Mouse (Mus musculus) liver, embryonic 14.5 days (tissue): Measurements from ENCODE around the gene Cfap97. TPM values are rescaled to one million over a fixed set of nuclear protein-coding genes. Genes with fewer than 3 reads are reported as not detected.
A peak's percentile ranks its signal among the peaks of the same experiment; 100 is the strongest.

Experiments
- ATAC-seq: fragments of 200-750 bp; cut with Nextera tagmentation; 2 replicates; pipeline ENCODE4 v1.8.0; 2017; ENCODE audit warnings: moderate number of reproducible peaks, mild to moderate bottlenecking, moderate library complexity; ENCODE audit not compliant: insufficient read depth
- DNase-seq, 3 experiments: peaks; one replicate each; pipeline ENCODE4 v3.0.0-alpha.2; 2012 to 2013; ENCODE audit warnings: low read depth in 3 of 3, low spot score in 3 of 3
- H3K27ac ChIP-seq: fragments of 300-500 bp; sonication (generic); 2 replicates; pipeline ENCODE4 v1.5.1; 2014; ENCODE audit warnings: moderate library complexity, mild to moderate bottlenecking, control low read depth, inconsistent platforms
- H3K27me3 ChIP-seq: fragments of 300-500 bp; sonication (generic); 2 replicates; pipeline ENCODE4 v1.6.1; 2014; ENCODE audit warnings: mild to moderate bottlenecking, low read length, moderate library complexity; ENCODE audit not compliant: control insufficient read depth, insufficient read depth
- H3K36me3 ChIP-seq: fragments of 300-500 bp; sonication (generic); replicated peaks from 2 replicates; pipeline ENCODE4 v1.6.1; 2014; ENCODE audit warnings: low read depth; ENCODE audit not compliant: control insufficient read depth, insufficient read depth
- H3K4me1 ChIP-seq, 2 experiments: fragments of 200-500 bp in 1 of 2; fragments of 300-500 bp in 1 of 2; sonication (generic) in 1 of 2; replicated peaks; 2 replicates each; pipeline ENCODE4 v1.6.1; 2012 to 2014; ENCODE audit warnings: antibody characterized with exemption in 1 of 2, inconsistent platforms in 1 of 2, low read length in 1 of 2; ENCODE audit not compliant: control insufficient read depth in 2 of 2, insufficient read depth in 2 of 2
- H3K4me2 ChIP-seq: fragments of 300-500 bp; sonication (generic); 2 replicates; pipeline ENCODE4 v1.6.1; 2014; ENCODE audit warnings: low read depth, mild to moderate bottlenecking, control low read depth, moderate library complexity
- H3K4me3 ChIP-seq, 2 experiments: fragments of 200-500 bp in 1 of 2; fragments of 300-500 bp in 1 of 2; sonication (generic) in 1 of 2; 2 replicates each; pipeline ENCODE4 v1.5.1; 2012 to 2014; ENCODE audit warnings: low read depth in 2 of 2, low read length in 2 of 2, mild to moderate bottlenecking in 2 of 2, control low read depth in 1 of 2, inconsistent platforms in 1 of 2, moderate library complexity in 1 of 2; ENCODE audit not compliant: insufficient read depth in 1 of 2
- H3K9ac ChIP-seq: fragments of 300-500 bp; sonication (generic); replicated peaks from 2 replicates; pipeline ENCODE4 v1.6.1; 2014; ENCODE audit warnings: mild to moderate bottlenecking, control low read depth, moderate library complexity
- H3K9me3 ChIP-seq: fragments of 300-500 bp; sonication (generic); 2 replicates; pipeline ENCODE4 v1.6.1; 2016; ENCODE audit warnings: low read length, mixed read lengths; ENCODE audit not compliant: control insufficient read depth
- CTCF ChIP-seq: IDR thresholded peaks from 2 replicates; pipeline ENCODE4 v1.5.1; 2016; ENCODE audit warnings: antibody characterized with exemption, low read depth, control low read depth
- EP300 ChIP-seq: IDR thresholded peaks from 2 replicates; pipeline ENCODE4 v1.6.1; 2016; ENCODE audit warnings: antibody characterized with exemption, low read depth
- WGBS: fragments of 180-500 bp; shearing (Covaris S2); extraction: QIAGEN DNeasy Blood & Tissue Kit; methylation state at CpG from one replicate; pipeline ENCODE4 v1.1.7; 2014; ENCODE audit not compliant: insufficient replicate concordance; 5-methylcytosine and 5-hydroxymethylcytosine counted together
- polyA plus RNA-seq, 2 experiments: library from polyadenylated mRNA; depleted of rRNA in 1 of 2; stranded (reverse) in 1 of 2; unstranded in 1 of 2; fragments of >200 nt; fragmentation: Nextera tagmentation in 1 of 2; extraction: Ambion mirVana in 1 of 2; gene quantifications; 2 replicates each; pipeline versions ENCODE4 v1.2.1 to v1.2.3; 2012 to 2014

The Cfap97 gene
- polyA plus RNA-seq, 2 experiments, result 3.9 to 7.4 TPM

DNA sequence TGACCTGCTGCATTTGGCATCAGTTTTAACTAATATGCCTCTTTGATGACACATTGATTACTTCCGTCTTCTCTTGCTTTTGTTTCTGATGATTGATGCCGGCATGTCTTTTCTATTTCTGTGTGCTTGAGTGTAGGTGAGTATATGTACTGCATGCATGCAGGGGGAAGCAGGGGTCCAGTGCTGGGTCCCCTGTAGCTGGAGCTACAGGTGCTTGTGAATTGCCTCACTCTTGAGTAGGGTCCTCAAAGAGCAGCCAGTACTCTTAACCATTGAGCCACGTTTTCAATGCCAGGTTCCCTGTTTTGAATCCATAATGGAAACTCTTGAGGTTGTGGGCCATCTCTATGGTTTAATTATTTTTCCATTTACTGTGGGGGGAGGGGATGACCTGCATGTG is 52.7 kb downstream of the Cfap97 start:
- H3K9me3 ChIP-seq, result no peaks in the 10 kb centered on the region
- WGBS, result 75% methylated on average over 3 of the region's 3 CpGs
- H3K36me3 ChIP-seq, result peaks cover 10% of the 10 kb centered on the region
- DNase-seq (no peak), ATAC-seq (no peak)
- H3K4me1 ChIP-seq, result no peaks in the 10 kb centered on the region
- TF ChIP-seq EP300, result no peak
- TF ChIP-seq CTCF, result no peak
- no peak overlapping the region for H3K27ac ChIP-seq
- H3K4me3 ChIP-seq, result no peak overlapping the region
- no peaks in the 10 kb centered on the region for H3K27me3 ChIP-seq
- H3K9ac ChIP-seq, result no peak overlapping the region
- H3K4me2 ChIP-seq, result no peak overlapping the region

DNA sequence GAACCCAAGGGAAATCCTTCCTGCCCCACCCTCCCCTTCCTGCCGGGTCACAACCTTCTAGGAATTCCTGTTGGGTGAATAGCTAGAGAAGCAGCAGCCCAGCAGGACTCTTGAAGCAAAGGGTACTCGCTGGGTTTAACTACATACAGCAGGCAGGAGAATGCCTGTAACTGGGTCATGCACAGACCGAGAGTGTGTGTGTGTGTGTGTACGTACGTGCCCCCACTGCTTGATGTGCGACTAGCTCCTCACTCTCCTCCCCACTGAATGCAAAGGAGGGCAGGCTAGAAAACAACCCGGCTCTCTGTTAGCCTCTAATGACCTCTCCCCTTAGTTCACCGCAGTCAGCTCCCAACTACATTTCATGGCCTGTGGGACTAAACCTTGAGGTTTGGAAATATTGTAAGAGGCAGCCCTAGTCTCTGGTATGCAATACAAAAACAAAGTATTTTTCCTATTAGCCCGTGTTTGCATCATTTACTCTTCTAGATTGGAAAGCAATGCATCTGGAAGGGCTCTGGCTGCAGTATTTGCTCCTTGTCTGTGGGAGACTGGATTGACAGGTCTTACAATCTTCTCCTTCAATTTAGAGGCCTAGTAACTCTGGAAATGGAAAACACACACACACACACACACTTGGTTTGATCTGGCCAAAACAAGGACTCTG is 53.5 kb downstream of the Cfap97 start:
- H3K36me3 ChIP-seq, result peaks cover 10% of the 10 kb centered on the region
- 69% methylated on average over 9 of the region's 9 CpGs for WGBS
- no peak overlapping the region for H3K9ac ChIP-seq
- no peak for TF ChIP-seq CTCF
- no peak for TF ChIP-seq EP300
- peaks cover 0 to 3% of the 10 kb centered on the region in 2 experiments; a peak in 2 of 4 replicates for H3K4me1 ChIP-seq
- no peak overlapping the region for H3K4me3 ChIP-seq
- no peak for ATAC-seq
- no peak overlapping the region for H3K4me2 ChIP-seq
- H3K9me3 ChIP-seq, result no peaks in the 10 kb centered on the region
- H3K27me3 ChIP-seq, result no peaks in the 10 kb centered on the region
- no peak for DNase-seq
- H3K27ac ChIP-seq, result no peak overlapping the region

DNA sequence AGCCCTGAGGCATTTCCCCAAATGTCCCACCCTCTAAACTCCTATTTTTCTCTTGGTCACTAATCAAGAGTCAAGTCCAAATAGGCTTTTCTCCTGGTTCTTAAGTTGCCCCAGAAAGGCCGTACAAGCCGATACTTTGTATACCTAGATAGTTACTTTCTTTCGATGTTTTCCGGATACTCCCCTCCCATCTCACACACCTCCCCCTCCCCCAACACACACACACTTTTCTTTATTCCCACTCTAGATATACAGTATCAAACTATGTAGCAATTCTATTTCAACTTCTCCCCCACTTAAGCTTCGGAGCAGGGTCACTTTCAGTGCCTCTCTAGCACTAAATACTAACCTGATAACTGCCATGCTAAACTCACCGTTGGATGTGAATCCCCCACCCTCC is 54.5 kb downstream of the Cfap97 start:
- DNase-seq (no peak), ATAC-seq (no peak)
- H3K4me1 ChIP-seq, result peaks cover 0 to 4% of the 10 kb centered on the region in 2 experiments; a peak in 2 of 4 replicates
- no peak overlapping the region for H3K9ac ChIP-seq
- no peak for TF ChIP-seq EP300
- TF ChIP-seq CTCF, result no peak
- no peaks in the 10 kb centered on the region for H3K27me3 ChIP-seq
- H3K4me2 ChIP-seq, result no peak overlapping the region
- no peak overlapping the region for H3K27ac ChIP-seq
- H3K36me3 ChIP-seq, result peaks cover 10% of the 10 kb centered on the region
- H3K9me3 ChIP-seq, result no peaks in the 10 kb centered on the region
- 84% methylated on average over 6 of the region's 6 CpGs for WGBS
- H3K4me3 ChIP-seq, result no peak overlapping the region

GRCm38 (mm10) chr8:46208354-46208753 is 56.8 kb downstream of the Cfap97 start:
- no peaks in the 10 kb centered on the region for H3K27me3 ChIP-seq
- TF ChIP-seq CTCF, result no peak
- no peak for TF ChIP-seq EP300
- WGBS, result 78% methylated on average over 12 of the region's 12 CpGs
- H3K4me2 ChIP-seq, result no peak overlapping the region
- H3K4me3 ChIP-seq, result no peak overlapping the region
- ATAC-seq (no peak), DNase-seq (no peak)
- H3K36me3 ChIP-seq, result peaks cover 10% of the 10 kb centered on the region
- peaks cover 0 to 11% of the 10 kb centered on the region in 2 experiments; a peak in 3 of 4 replicates for H3K4me1 ChIP-seq
- no peaks in the 10 kb centered on the region for H3K9me3 ChIP-seq
- no peak overlapping the region for H3K9ac ChIP-seq
- no peak overlapping the region for H3K27ac ChIP-seq

DNA sequence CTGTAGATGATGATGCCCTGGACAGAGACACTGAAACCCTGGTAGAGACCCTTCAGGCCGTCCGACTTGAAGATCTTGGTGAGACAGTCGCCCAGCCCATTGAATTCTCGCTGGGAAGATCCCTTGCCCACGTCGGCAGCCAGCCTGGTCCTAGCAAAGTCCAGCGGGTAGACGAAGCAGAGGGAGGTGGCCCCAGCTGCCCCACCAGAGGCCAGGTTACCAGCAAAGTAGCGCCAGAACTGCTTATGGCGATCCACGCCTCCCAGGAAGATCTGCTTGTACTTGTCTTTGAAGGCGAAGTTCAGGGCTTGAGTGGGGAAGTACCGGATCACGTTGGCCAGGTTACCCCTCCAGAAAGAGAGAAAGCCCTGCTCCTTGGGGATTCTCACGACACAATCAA is 57.5 kb downstream of the Cfap97 start:
- H3K36me3 ChIP-seq, result peaks cover 10% of the 10 kb centered on the region
- no peak for DNase-seq
- no peak overlapping the region for H3K27ac ChIP-seq
- WGBS, result 71% methylated on average over 15 of the region's 15 CpGs
- no peaks in the 10 kb centered on the region for H3K27me3 ChIP-seq
- no peaks in the 10 kb centered on the region for H3K9me3 ChIP-seq
- ATAC-seq, result no peak
- no peak for TF ChIP-seq CTCF
- TF ChIP-seq EP300, result no peak
- no peak overlapping the region for H3K9ac ChIP-seq
- H3K4me2 ChIP-seq, result peak overlapping the region; percentile 18; the same call in 1 of the 2 replicates
- no peak overlapping the region for H3K4me3 ChIP-seq
- H3K4me1 ChIP-seq, result peaks cover 0 to 11% of the 10 kb centered on the region in 2 experiments; a peak in 3 of 4 replicates
